Mouse (Mus musculus) natural killer cell, adult 2 months (primary cell): ENCODE measurements around the gene Gadd45a.

Source experiments
- DNase-seq, 2 experiments: peaks; one replicate each; pipeline ENCODE4 v3.0.0; 2022; ENCODE audit warnings: low spot score in 2 of 2

Gadd45a gene

DNA sequence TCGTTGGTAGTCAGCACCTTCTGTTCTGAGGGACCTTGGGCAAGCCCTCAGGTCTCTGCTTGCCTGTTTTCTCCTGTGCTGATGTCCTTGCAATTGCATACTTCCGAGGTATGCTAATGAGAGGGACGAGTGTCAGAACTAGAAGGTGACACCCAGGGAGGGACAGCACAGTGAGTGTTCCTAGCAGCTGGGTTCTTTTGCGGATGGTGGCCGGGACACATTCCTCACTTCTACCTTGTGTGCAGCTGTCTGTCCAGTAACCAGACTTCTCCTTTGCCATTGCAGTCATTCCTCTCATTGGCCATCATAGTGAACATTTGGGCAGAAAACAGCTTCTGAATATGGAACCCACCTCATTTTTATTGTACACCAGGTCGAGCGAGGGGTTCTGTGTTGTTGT is 51.8 kb downstream of the Gadd45a start:
- DNase-seq = no peak
